Mouse (Mus musculus): ENCODE results near the gene Angptl7. TPM values are rescaled to one million over a fixed set of nuclear protein-coding genes. Genes with fewer than 3 reads are reported as not detected.
A peak's percentile ranks its signal among the peaks of the same experiment; 100 is the strongest.

Gene Angptl7
- polyA plus RNA-seq (2016; fragmentation: Nextera tagmentation; extraction: Ambion mirVana), result 0.16 and 0.21 TPM in 2 replicates

- no peak within 1 kb of the TSS for H3K27ac ChIP-seq (replicated peaks)
Measured at GRCm38 (mm10) chr4:148500410-148500867, at the start of gene Angptl7. Gene Angptl7, minus strand, starts transcription at chr4:148500460.

GRCm38 (mm10) chr4:148549106-148549505 is 48.8 kb upstream of the Angptl7 start:
- DNase-seq (ENCODE audit: low spot score), result no peak
- WGBS, result 91% methylated on average over 4 of the region's 4 CpGs
- no peaks in the 10 kb centered on the region for H3K4me1 ChIP-seq
- H3K9me3 ChIP-seq (replicated peaks), result no peaks in the 10 kb centered on the region
- H3K4me3 ChIP-seq, result no peak overlapping the region
- H3K36me3 ChIP-seq, result peaks cover 99% of the 10 kb centered on the region
- H3K27me3 ChIP-seq (ENCODE audit: low read depth, poor library complexity, severe bottlenecking), result no peaks in the 10 kb centered on the region
- H3K27ac ChIP-seq (replicated peaks), result no peak overlapping the region

More at GRCm38 (mm10) chr4:148500410-148500867, at the start of gene Angptl7:
- no peaks in the 10 kb centered on the region for H3K9me3 ChIP-seq (replicated peaks)
- H3K4me1 ChIP-seq, result no peaks in the 10 kb centered on the region
- no peak for DNase-seq (ENCODE audit: low spot score)
- WGBS, result 76% methylated on average over 4 of the region's 4 CpGs
- no peaks in the 10 kb centered on the region for H3K27me3 ChIP-seq (ENCODE audit: low read depth, poor library complexity, severe bottlenecking)
- H3K4me3 ChIP-seq, result no peak within 1 kb of the TSS
- H3K36me3 ChIP-seq, result peaks cover 97% of the 10 kb centered on the region

- H3K27me3 ChIP-seq (ENCODE audit: low read depth, poor library complexity, severe bottlenecking), result no peaks in the 10 kb centered on the region
- H3K9me3 ChIP-seq (replicated peaks), result no peaks in the 10 kb centered on the region
- no peak for DNase-seq (ENCODE audit: low spot score)
- no peaks in the 10 kb centered on the region for H3K4me1 ChIP-seq
- H3K27ac ChIP-seq (replicated peaks), result no peak overlapping the region
- 93% methylated on average over 3 of the region's 3 CpGs for WGBS
- no peak overlapping the region for H3K4me3 ChIP-seq
- peaks cover 100% of the 10 kb centered on the region for H3K36me3 ChIP-seq
Measured at GRCm38 (mm10) chr4:148535876-148536275, 35.6 kb upstream of the Angptl7 start.

DNA sequence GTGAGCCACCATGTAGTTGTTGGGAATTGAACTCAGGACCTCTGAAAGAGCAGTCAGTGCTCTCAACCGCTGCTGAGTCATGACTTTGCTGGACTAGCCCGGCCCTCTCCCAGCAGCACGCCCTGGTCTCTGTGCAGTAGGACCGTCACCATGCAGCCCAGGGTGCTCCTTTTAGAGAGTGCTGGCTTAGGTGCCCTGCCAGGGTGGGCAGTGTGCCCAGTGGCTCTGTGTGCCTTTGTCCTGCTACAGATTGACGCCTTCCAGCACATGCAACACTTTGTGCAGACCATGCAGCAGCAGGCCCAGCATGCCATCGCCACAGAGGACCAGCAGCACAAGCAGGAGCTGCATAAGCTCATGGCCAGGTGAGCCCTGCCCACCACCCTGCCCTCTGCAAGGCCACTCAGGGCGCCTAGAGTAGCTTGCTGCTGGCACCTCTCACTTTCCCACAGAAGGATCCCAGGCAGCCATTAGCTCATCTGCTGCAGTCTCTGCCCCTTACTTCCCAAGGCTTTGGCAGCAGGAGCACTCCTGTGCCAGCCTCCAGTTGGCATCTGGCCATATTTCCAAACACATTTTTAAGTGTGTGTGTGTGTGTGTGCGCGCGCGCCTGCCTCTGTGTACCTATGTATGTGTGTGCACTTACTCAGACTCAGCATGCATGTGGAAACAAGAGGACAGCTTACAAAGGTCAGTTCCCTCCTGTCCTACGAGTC is 33.5 kb upstream of the Angptl7 start:
- H3K27ac ChIP-seq (replicated peaks), result no peak overlapping the region
- H3K36me3 ChIP-seq, result peaks cover 97% of the 10 kb centered on the region
- WGBS, result 91% methylated on average over 12 of the region's 12 CpGs
- no peak for DNase-seq (ENCODE audit: low spot score)
- H3K27me3 ChIP-seq (ENCODE audit: low read depth, poor library complexity, severe bottlenecking), result no peaks in the 10 kb centered on the region
- no peaks in the 10 kb centered on the region for H3K9me3 ChIP-seq (replicated peaks)
- no peak overlapping the region for H3K4me3 ChIP-seq
- H3K4me1 ChIP-seq, result no peaks in the 10 kb centered on the region

DNA sequence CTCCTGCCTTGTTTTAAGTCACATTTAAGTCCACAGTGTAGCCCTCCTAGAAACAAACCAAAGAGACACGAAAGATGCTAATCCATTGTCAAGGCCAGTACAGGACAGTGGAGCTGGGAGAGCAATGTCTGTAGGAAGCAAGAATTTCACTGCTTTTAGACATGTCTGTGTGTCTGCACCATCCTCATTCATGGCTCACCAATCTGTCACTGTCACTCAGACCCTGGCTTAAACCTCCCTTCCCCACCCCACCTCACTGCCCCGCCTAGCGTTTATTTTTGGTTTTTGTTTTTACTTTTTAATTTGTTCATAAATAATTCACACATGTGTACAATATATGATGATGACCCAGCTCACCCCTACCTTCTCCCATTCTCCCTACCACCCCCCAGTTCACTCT is 32.3 kb upstream of the Angptl7 start:
- Histone ChIP-seq H3K36me3 (peaks cover 96% of the 10 kb centered on the region), H3K27me3 (ENCODE audit: low read depth, poor library complexity, severe bottlenecking) (no peaks in the 10 kb centered on the region), H3K27ac (replicated peaks) (no peak overlapping the region), H3K4me3 (no peak overlapping the region), H3K4me1 (no peaks in the 10 kb centered on the region), H3K9me3 (replicated peaks) (no peaks in the 10 kb centered on the region)
- DNase-seq (ENCODE audit: low spot score), result no peak
- WGBS, result 94% methylated on average over 3 of the region's 3 CpGs

GRCm38 (mm10) chr4:148531341-148531740 is 31.1 kb upstream of the Angptl7 start:
- no peaks in the 10 kb centered on the region for H3K27me3 ChIP-seq (ENCODE audit: low read depth, poor library complexity, severe bottlenecking)
- no peak for DNase-seq (ENCODE audit: low spot score)
- no peaks in the 10 kb centered on the region for H3K9me3 ChIP-seq (replicated peaks)
- 82% methylated on average over 4 of the region's 4 CpGs for WGBS
- no peak overlapping the region for H3K27ac ChIP-seq (replicated peaks)
- no peak overlapping the region for H3K4me3 ChIP-seq
- H3K36me3 ChIP-seq, result peaks cover 96% of the 10 kb centered on the region
- H3K4me1 ChIP-seq, result no peaks in the 10 kb centered on the region

GRCm38 (mm10) chr4:148530778-148531177 is 30.5 kb upstream of the Angptl7 start:
- no peak for DNase-seq (ENCODE audit: low spot score)
- Histone ChIP-seq H3K4me3 (no peak overlapping the region), H3K4me1 (no peaks in the 10 kb centered on the region), H3K9me3 (replicated peaks) (no peaks in the 10 kb centered on the region), H3K27ac (replicated peaks) (no peak overlapping the region), H3K27me3 (ENCODE audit: low read depth, poor library complexity, severe bottlenecking) (no peaks in the 10 kb centered on the region), H3K36me3 (peaks cover 96% of the 10 kb centered on the region)
- 92% methylated on average over 6 of the region's 6 CpGs for WGBS

DNA sequence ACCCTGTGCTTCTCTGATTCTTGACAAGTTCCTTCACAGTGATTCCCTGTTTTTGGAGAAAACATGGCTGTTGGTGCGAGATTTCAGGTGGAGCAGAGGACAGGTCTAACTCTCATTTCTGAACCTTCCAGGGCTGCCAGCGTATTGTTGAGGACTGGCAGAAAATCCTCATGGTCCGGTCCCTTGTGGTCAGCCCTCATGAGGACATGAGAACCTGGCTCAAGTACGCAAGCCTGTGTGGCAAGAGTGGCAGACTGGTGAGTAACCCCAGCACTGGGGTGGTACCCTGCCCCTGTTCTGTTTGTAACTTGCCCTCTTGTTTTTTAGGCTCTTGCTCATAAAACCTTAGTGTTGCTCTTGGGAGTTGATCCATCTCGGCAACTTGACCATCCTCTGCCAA is 30.1 kb upstream of the Angptl7 start:
- 95% methylated on average over 5 of the region's 5 CpGs for WGBS

DNA sequence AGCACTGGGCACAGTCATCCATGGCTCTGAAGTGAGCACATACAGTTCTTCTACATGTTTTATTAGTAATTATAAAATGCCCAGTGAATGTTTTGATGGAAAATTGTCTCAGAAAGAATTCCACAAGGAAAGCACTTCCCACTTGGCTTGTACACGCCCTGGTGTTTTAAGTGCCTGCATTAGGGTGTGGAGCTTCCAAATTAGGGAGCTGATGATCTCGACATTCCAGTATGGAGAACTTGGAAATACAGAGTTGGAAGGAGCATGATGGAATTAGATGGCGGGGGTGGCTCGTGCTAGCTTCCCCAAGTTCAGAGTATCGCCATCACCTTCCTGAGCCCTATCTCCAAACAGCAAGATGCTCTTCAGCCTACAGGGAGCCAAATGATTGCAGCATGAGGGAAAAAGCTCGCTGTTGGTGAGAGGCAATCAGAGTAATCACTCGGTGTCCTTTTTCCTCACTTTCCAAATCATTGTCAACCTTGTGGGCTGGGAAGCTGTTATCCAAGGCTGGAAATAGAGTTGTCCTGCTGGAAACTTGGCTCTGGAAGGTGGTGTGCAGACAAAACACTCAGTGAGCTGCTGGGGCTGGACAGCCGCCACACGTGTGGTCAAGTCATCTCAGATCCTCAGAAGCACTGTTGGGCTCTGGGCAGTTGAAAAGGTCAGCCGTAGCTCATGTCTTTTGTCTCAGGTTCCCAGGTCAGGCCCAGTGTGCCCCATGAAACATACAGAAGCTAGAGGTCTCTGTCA is 27.1 kb upstream of the Angptl7 start:
- Histone ChIP-seq H3K27ac (replicated peaks) (no peak overlapping the region), H3K27me3 (ENCODE audit: low read depth, poor library complexity, severe bottlenecking) (no peaks in the 10 kb centered on the region), H3K36me3 (peaks cover 96% of the 10 kb centered on the region), H3K4me1 (no peaks in the 10 kb centered on the region), H3K9me3 (replicated peaks) (no peaks in the 10 kb centered on the region), H3K4me3 (no peak overlapping the region)
- no peak for DNase-seq (ENCODE audit: low spot score)
- 93% methylated on average over 10 of the region's 10 CpGs for WGBS

More for the DNA sequence above, 30.1 kb upstream of the Angptl7 start:
- no peak overlapping the region for H3K27ac ChIP-seq (replicated peaks)
- H3K4me1 ChIP-seq, result no peaks in the 10 kb centered on the region
- H3K9me3 ChIP-seq (replicated peaks), result no peaks in the 10 kb centered on the region
- no peaks in the 10 kb centered on the region for H3K27me3 ChIP-seq (ENCODE audit: low read depth, poor library complexity, severe bottlenecking)
- peaks cover 96% of the 10 kb centered on the region for H3K36me3 ChIP-seq
- no peak overlapping the region for H3K4me3 ChIP-seq
- DNase-seq (ENCODE audit: low spot score), result no peak

DNA sequence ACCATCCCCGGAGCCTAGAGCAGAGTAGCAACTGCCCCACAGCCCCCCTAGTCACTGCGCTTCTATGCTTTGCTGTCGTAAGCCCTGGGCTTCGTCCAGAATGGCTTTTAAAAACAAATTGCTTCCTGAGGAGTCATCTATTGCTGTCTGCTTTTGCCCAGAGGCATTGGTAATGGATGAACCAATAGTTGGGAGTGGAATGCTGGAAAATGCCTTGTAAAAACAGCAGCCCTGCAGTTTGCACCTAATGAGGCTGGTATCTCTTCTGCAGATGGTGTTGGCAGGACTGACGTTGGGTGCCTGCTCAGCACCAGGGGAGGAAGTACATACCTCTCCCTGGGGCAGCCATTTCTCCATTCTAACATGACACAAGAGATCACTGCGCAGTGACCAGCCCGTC is 23.3 kb upstream of the Angptl7 start:
- Histone ChIP-seq H3K4me1 (peaks cover 9% of the 10 kb centered on the region), H3K27ac (replicated peaks) (no peak overlapping the region), H3K36me3 (peaks cover 93% of the 10 kb centered on the region), H3K27me3 (ENCODE audit: low read depth, poor library complexity, severe bottlenecking) (no peaks in the 10 kb centered on the region), H3K9me3 (replicated peaks) (no peaks in the 10 kb centered on the region), H3K4me3 (no peak overlapping the region)
- WGBS, result 81% methylated on average over 7 of the region's 7 CpGs
- DNase-seq (ENCODE audit: low spot score), result no peak

DNA sequence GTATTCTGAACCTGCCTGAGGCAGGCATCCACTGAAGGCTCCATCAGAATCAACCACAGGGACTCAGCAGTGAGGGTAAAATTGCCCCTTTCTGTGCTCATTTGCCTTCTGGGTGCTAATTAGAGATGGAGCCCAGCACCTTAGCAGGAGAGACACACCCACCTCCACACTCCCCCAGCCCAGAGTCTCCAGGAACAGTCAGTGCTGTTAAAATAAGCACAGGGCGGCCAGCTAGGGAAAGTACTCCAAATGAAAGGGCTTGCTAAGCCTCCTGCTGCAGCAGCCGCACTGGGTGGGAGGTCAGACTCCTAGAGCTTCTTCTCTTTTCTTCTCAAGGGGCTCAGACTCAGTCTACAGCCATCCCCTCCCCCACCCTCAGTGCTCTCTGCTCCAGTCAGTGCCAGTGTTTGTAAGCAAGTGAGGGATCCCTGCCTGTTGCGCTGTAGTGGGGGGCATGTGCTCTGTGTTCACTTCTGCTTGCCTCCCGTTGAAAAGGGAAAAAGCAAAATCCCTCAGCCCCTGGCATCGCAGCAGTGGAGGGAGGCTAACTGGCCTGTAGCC is 18.1 kb upstream of the Angptl7 start:
- Histone ChIP-seq H3K27ac (replicated peaks) (peak overlapping the region; percentile 78), H3K4me3 (no peak overlapping the region), H3K4me1 (peaks cover 23% of the 10 kb centered on the region), H3K36me3 (peaks cover 85% of the 10 kb centered on the region), H3K9me3 (replicated peaks) (no peaks in the 10 kb centered on the region), H3K27me3 (ENCODE audit: low read depth, poor library complexity, severe bottlenecking) (no peaks in the 10 kb centered on the region)
- peak; percentile 61 for DNase-seq (ENCODE audit: low spot score)
- WGBS, result 13% methylated on average over 5 of the region's 5 CpGs

DNA sequence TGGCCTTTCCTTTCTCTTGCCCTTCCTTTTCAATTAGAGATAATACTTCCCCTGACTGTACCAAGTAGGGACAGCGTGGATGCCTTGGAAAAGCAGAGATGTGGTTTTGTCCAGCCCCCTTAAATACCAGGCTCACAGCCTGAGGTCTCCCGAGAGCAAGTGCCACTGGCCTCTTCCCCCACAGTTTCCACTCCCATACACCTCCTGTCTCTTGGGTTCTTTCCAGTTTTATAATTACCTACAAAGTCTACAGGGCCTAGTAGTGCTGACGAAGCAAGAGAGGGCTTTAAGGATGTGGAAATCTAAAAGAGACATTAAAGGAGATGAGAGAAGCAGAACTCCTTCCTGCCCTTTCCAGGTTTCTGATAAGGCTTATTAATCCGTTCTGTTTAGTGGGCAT is 17.5 kb upstream of the Angptl7 start:
- no peaks in the 10 kb centered on the region for H3K9me3 ChIP-seq (replicated peaks)
- H3K4me1 ChIP-seq, result peaks cover 23% of the 10 kb centered on the region
- WGBS, result 41% methylated on average over 4 of the region's 4 CpGs
- H3K4me3 ChIP-seq, result no peak overlapping the region
- DNase-seq (ENCODE audit: low spot score), result no peak
- peak overlapping the region; percentile 78 for H3K27ac ChIP-seq (replicated peaks)
- peaks cover 85% of the 10 kb centered on the region for H3K36me3 ChIP-seq
- H3K27me3 ChIP-seq (ENCODE audit: low read depth, poor library complexity, severe bottlenecking), result no peaks in the 10 kb centered on the region

GRCm38 (mm10) chr4:148515313-148515712 is 15.1 kb upstream of the Angptl7 start:
- Histone ChIP-seq H3K4me1 (peaks cover 23% of the 10 kb centered on the region), H3K27ac (replicated peaks) (no peak overlapping the region), H3K9me3 (replicated peaks) (no peaks in the 10 kb centered on the region), H3K4me3 (no peak overlapping the region), H3K36me3 (peaks cover 89% of the 10 kb centered on the region), H3K27me3 (ENCODE audit: low read depth, poor library complexity, severe bottlenecking) (no peaks in the 10 kb centered on the region)
- WGBS, result 95% methylated on average over 2 of the region's 2 CpGs
- DNase-seq (ENCODE audit: low spot score), result no peak
